Mouse (Mus musculus) heart, embryonic 10.5 days (tissue): ENCODE measurements at regions not wholly inside any gene's neighbourhood (a gene's known extent, or its start where the extent isn't known, plus 50 kb on each side); places are given as distances from the start of the nearest gene placed in this dataset.

Source experiments
- DNase-seq: peaks from one replicate; pipeline ENCODE4 v3.0.0-alpha.2; 2017; ENCODE audit warnings: low spot score
- H3K27ac ChIP-seq: fragments of 300-500 bp; sonication (generic); 2 replicates; pipeline ENCODE4 v1.5.1; 2016; ENCODE audit warnings: mild to moderate bottlenecking
- H3K27me3 ChIP-seq: fragments of 300-500 bp; sonication (generic); 2 replicates; pipeline ENCODE4 v1.6.1; 2016; ENCODE audit warnings: mild to moderate bottlenecking; ENCODE audit not compliant: poor library complexity, insufficient read depth, severe bottlenecking
- H3K36me3 ChIP-seq: fragments of 300-500 bp; sonication (generic); 2 replicates; pipeline ENCODE4 v1.6.1; 2016; ENCODE audit warnings: mild to moderate bottlenecking, moderate library complexity
- H3K4me1 ChIP-seq: fragments of 300-500 bp; sonication (generic); 2 replicates; pipeline ENCODE4 v1.6.1; 2016; ENCODE audit warnings: mild to moderate bottlenecking
- H3K4me3 ChIP-seq: fragments of 300-500 bp; sonication (generic); 2 replicates; pipeline ENCODE4 v1.5.1; 2016; ENCODE audit warnings: mild to moderate bottlenecking, moderate library complexity
- H3K9me3 ChIP-seq: fragments of 300-500 bp; sonication (generic); 2 replicates; pipeline ENCODE4 v1.6.1; 2016; ENCODE audit warnings: mild to moderate bottlenecking, moderate library complexity
- WGBS: fragments of 180-500 bp; shearing (Covaris S2); methylation state at CpG from one replicate; pipeline ENCODE4 v1.1.7; 2016; 5-methylcytosine and 5-hydroxymethylcytosine counted together

DNA sequence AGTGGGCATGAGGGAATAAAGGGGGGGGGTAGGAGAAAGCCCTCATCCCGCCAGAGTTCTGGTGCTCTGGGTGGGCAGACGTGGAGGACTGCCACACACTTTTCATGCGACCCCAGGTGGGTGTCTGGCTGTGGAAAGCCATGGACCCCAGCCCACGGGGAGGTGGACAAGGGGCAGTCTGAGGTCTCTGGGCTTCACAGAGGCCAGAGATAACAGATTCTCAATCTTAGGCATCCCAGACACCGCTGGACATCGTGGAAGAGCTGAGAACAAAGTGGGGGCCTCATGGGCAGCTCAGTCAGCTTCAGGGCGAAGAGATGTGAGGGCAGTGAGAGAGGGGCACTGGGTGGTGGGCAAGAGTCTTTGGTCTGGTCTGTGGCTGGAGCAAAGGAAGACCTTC is 157.9 kb upstream of the Speer2 start:
- WGBS: 79% methylated on average over 7 of the region's 7 CpGs
- no peak for DNase-seq
- Histone ChIP-seq H3K27me3 (no peaks in the 10 kb centered on the region), H3K27ac (no peak overlapping the region), H3K9me3 (no peaks in the 10 kb centered on the region), H3K4me1 (no peaks in the 10 kb centered on the region), H3K4me3 (no peak overlapping the region), H3K36me3 (no peaks in the 10 kb centered on the region)

DNA sequence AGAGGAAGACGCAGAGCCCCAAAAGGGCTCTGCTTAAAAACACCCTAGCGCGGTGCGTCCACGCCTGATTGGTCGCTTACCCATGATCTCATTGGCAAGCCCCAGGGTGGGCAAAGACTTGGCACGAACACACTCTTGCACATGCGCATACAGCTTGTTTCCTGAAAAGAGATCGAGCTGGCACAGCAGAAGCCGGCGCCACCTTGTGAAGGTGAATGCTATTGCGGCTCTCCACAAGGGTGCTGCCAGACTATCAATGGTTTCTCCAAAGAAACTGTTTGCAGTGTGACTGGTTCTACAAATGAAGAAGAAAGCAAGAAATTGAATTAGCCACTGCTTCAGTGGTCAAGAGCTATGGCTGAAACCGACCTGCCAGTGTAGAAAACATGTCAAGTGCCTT is 165.1 kb upstream of the Speer2 start:
- no peaks in the 10 kb centered on the region for H3K27me3 ChIP-seq
- H3K36me3 ChIP-seq: no peaks in the 10 kb centered on the region
- H3K9me3 ChIP-seq: no peaks in the 10 kb centered on the region
- no peak overlapping the region for H3K27ac ChIP-seq
- no peaks in the 10 kb centered on the region for H3K4me1 ChIP-seq
- 77% methylated on average over 13 of the region's 13 CpGs for WGBS
- H3K4me3 ChIP-seq: no peak overlapping the region
- peak; percentile 73 for DNase-seq

DNA sequence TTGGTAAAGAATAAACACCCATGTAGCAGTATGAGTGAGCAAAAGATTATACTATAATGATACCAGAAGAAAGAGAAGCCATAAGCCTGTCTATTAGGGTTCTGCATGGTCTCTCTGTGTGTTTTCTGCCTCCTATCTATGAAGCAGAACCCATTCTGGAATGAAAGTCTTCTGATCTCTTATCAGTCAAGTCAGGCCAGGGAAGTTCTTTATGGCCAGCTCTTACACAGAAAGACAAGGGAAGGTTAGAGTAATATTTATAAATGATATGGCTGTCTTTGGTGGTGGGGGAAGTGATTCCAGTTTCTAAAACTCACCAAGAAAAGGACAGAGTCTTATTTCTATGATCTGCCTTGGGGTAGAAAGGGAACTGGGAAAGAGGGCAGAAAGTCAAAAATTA is 182.0 kb upstream of the Speer2 start:
- Histone ChIP-seq H3K9me3 (no peaks in the 10 kb centered on the region), H3K36me3 (no peaks in the 10 kb centered on the region), H3K4me3 (no peak overlapping the region), H3K27me3 (no peaks in the 10 kb centered on the region), H3K27ac (no peak overlapping the region), H3K4me1 (no peaks in the 10 kb centered on the region)
- no peak for DNase-seq

DNA sequence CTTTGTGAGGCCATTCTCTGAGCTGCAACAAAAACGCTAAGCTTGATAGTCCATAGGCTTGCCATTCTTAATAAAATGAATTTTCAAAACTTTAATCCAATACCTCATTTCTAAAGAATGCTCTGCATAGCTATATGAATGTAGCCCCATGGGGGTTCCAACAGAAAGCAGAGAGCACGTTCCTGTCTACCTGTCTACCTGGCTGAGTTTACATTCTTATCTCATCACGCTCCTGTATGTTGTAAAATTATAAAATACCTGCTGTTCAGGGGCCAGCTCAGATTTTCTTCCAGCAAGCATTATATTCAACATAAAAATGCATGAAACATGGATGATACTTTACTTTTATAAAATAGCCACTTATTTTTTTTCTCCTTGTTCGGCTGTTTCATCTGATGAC is 182.5 kb upstream of the Speer2 start:
- no peak for DNase-seq
- no peaks in the 10 kb centered on the region for H3K36me3 ChIP-seq
- no peaks in the 10 kb centered on the region for H3K27me3 ChIP-seq
- no peak overlapping the region for H3K4me3 ChIP-seq
- no peak overlapping the region for H3K27ac ChIP-seq
- no peaks in the 10 kb centered on the region for H3K9me3 ChIP-seq
- no peaks in the 10 kb centered on the region for H3K4me1 ChIP-seq
- 72% methylated on average over 4 of the region's 4 CpGs for WGBS

DNA sequence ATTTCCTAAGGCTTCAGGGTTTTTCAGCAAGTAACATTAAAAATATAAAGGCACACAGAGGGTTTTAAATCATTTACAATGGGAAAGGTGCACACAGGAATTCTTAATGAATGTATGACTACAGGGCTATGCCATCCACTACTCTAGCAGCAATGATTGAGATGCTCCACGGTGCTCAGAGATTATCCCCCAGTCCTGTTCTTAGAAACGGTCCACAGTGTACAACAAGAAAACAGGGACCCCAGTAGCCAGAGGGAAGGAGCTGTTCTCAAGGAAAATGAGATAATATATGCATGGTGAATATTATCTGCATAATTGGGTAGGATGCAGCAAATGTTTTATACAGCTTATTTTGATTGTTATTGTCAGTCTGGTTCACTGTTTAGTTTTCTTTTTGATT is 186.3 kb upstream of the Speer2 start:
- no peaks in the 10 kb centered on the region for H3K36me3 ChIP-seq
- H3K4me1 ChIP-seq: no peaks in the 10 kb centered on the region
- H3K27ac ChIP-seq: no peak overlapping the region
- H3K4me3 ChIP-seq: no peak overlapping the region
- H3K27me3 ChIP-seq: no peaks in the 10 kb centered on the region
- no peak for DNase-seq
- 75% methylated on average over 2 of the region's 2 CpGs for WGBS
- no peaks in the 10 kb centered on the region for H3K9me3 ChIP-seq

DNA sequence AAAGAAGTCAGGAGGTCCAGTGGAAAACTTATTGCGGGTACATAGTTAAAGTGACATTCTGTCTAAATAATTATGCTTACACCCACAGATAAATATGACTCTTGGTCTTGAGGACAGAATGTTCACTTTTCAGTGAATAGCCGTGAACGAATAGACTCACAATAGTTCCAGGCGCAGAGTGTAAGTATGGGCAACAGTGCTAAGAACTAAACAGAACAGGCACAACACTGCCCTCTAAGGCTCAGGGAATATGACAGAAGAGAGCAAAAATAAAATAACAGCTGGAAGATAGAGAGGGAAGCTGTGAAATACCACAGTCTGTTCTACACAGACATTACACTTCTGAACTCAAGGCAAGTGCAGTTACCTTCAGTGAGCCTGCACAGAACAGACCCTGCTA is 207.9 kb upstream of the Speer2 start:
- no peaks in the 10 kb centered on the region for H3K27me3 ChIP-seq
- no peaks in the 10 kb centered on the region for H3K9me3 ChIP-seq
- WGBS: 90% methylated on average over 4 of the region's 4 CpGs
- H3K4me3 ChIP-seq: no peak overlapping the region
- H3K36me3 ChIP-seq: no peaks in the 10 kb centered on the region
- DNase-seq: no peak
- H3K4me1 ChIP-seq: no peaks in the 10 kb centered on the region
- H3K27ac ChIP-seq: no peak overlapping the region

DNA sequence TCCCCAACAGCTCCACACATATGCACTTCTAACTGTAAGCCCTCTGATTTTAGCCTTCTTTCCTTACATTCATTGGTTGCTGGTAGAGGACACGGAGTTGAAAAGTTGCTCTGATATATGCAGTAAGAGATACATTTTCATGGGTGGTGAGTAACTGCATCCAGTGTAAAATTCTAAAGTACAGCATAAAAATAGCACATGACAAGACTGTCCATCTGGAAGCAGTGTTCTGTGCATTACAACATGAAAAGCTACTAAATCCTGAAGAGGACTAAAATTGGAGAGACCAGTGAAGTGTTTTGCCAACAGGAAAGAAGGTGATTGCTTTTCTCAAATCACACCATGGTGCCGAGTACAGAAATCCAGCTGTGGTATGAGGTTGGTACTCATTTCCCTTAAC is 210.2 kb upstream of the Speer2 start:
- Histone ChIP-seq H3K36me3 (no peaks in the 10 kb centered on the region), H3K4me1 (no peaks in the 10 kb centered on the region), H3K4me3 (no peak overlapping the region), H3K27ac (no peak overlapping the region), H3K27me3 (no peaks in the 10 kb centered on the region), H3K9me3 (no peaks in the 10 kb centered on the region)
- 72% methylated on average over 2 of the region's 2 CpGs for WGBS
- DNase-seq: no peak

DNA sequence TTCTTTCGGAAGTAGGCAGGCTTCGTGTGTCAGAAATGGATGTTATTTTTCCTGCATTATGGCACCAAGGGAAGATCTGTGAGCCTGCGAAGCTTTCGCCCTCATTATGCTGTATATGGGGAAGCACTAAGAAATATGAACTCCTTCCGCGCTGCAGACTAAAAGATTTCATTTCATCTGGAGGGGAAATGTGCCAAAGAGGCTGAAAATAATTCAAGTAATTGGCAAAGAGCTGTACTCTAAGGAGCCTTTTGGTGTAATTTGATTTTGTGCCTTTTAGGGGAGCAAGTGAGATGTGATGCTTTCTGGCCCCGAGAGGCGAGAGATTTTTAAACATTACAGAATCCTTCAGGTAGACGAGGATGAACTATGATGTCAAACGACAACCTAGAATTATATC is 216.0 kb upstream of the Speer2 start:
- no peaks in the 10 kb centered on the region for H3K27me3 ChIP-seq
- H3K9me3 ChIP-seq: no peaks in the 10 kb centered on the region
- 81% methylated on average over 10 of the region's 10 CpGs for WGBS
- DNase-seq: no peak
- H3K36me3 ChIP-seq: no peaks in the 10 kb centered on the region
- H3K4me1 ChIP-seq: no peaks in the 10 kb centered on the region
- no peak overlapping the region for H3K27ac ChIP-seq
- no peak overlapping the region for H3K4me3 ChIP-seq

DNA sequence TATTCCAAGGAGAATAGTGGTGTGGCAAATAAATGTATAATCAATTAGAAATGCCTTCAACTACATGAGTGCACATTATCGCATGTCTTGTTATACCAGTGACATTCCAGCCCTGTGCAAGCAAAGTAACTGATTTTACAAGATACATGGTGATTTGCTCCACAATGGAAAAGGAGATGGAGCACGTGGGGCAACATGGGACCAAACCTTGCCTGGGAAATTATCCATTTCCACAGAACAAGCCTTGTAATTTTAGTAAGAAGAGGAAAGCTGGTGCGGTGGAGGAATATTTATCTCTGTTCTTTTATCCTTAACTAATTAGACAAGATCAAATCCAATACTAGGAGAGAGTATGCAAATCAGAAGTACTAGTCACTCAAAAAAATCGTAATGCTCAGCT is 222.5 kb upstream of the Gbe1 start:
- Histone ChIP-seq H3K9me3 (no peaks in the 10 kb centered on the region), H3K4me3 (no peak overlapping the region), H3K36me3 (no peaks in the 10 kb centered on the region), H3K27me3 (no peaks in the 10 kb centered on the region), H3K4me1 (no peaks in the 10 kb centered on the region), H3K27ac (no peak overlapping the region)
- no peak for DNase-seq
- 85% methylated on average over 4 of the region's 4 CpGs for WGBS

DNA sequence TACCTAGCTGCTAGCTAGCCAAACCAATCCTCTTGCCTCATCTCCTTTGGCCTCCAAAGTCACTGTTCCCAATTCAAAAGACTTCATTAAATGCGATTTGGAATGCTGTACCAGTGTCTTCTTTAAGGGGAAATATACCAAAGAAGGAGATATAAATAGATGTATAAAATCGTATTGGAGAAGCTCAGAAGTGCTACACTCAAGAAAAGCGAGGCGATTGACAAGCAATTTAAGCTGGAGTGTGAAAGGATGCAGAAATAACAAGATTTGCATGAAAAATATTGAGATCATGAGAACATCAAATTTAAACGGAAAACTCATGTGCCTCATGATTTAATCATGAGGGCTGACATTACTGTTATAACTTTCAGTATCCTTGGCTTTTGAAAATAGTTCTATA is 221.8 kb upstream of the Gbe1 start:
- H3K27me3 ChIP-seq: no peaks in the 10 kb centered on the region
- 81% methylated on average over 5 of the region's 5 CpGs for WGBS
- H3K27ac ChIP-seq: no peak overlapping the region
- H3K4me1 ChIP-seq: no peaks in the 10 kb centered on the region
- DNase-seq: no peak
- no peak overlapping the region for H3K4me3 ChIP-seq
- no peaks in the 10 kb centered on the region for H3K36me3 ChIP-seq
- H3K9me3 ChIP-seq: no peaks in the 10 kb centered on the region

DNA sequence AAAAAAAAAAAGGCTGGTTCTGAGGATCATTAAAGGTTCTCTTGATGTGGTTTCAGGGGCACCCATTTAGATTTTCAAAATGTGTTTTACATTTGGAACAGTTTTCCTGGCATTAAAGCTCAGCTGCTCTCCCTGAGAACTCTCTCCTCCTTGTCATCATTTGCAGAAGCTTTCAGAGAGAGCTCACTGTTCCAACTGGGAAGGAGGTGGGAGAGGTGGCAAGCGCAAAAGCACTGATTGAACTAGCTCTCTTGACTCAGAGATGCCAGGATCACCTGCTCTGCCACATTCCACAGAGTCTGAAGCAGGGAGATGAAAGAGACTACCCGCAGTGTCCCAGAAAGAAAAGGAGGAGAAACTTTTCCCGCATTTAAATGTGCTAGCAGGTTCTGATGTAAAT is 220.5 kb upstream of the Gbe1 start:
- Histone ChIP-seq H3K27me3 (no peaks in the 10 kb centered on the region), H3K4me3 (no peak overlapping the region), H3K27ac (no peak overlapping the region), H3K4me1 (no peaks in the 10 kb centered on the region), H3K36me3 (no peaks in the 10 kb centered on the region), H3K9me3 (no peaks in the 10 kb centered on the region)
- WGBS: 21% methylated on average over 3 of the region's 3 CpGs
- no peak for DNase-seq

DNA sequence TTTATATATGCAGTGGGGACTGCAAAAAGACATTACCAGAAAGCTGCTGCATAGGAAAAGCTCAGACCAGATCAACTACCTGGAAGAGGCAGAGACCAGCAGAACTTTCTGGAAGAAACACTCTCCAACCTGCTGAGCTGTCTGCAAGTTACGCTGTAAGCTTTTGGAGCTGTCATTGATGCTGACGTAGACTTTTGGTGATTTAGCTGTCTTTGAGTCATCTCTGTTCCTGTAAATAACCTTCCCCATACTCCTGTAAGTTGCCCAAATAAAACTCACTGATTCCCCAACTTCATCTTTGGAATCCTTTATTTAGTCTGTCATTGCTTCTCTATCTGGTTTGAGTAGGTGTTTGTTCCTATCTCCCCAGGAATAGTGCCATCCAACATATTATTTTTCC is 218.5 kb upstream of the Gbe1 start:
- no peaks in the 10 kb centered on the region for H3K4me1 ChIP-seq
- H3K27me3 ChIP-seq: no peaks in the 10 kb centered on the region
- H3K4me3 ChIP-seq: no peak overlapping the region
- WGBS: 84% methylated on average over 2 of the region's 2 CpGs
- no peak for DNase-seq
- H3K9me3 ChIP-seq: no peaks in the 10 kb centered on the region
- H3K27ac ChIP-seq: no peak overlapping the region
- H3K36me3 ChIP-seq: no peaks in the 10 kb centered on the region

DNA sequence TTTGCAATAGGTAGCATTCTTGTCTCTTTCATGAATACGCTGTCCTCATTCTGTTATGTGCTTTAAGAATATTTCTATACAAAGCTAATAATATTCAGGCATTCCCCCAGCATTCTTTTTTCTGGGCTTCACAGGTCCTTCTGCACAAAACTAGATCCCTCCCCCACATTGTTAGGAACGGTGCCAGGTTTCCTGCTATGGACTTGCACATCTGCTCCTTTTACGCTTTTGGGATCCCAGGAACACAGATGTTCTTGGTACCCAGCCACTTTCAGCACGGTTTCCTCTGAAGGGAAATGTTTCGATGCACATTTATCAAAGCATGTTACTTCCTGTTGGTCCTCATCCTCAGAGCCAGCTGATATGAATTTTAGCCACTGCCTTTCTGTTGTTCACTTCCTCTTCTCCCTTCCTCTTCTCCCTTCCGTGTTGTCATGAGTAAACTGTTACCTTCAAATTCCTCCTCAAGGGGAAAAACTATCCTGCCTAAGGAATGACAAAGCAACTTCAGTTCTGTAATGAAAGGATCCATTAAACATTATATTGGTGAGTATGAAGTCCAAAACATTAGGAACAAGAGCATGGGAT is 209.9 kb upstream of the Gbe1 start:
- 54% methylated on average over 6 of the region's 6 CpGs for WGBS

DNA sequence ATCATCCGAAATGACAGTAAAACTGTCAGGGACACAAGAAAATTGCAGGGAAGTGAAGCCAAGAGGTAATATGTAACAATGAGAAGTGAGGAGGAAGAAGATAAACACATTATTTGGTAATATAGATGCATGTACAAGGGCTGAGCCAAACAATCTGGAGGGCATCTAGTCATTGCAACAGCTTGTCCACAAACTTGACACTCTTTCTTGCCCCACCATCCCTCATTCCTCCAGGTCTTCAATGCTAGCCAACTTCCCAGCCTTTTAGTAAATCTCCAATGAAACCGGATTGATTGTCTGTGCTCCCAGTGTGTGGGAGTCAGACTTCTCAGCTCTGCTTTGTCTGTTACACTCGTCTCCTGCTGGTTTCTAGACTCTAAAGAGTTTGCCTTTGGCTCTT is 172.3 kb upstream of the Gbe1 start:
- WGBS: 69% methylated on average over 3 of the region's 3 CpGs
- no peaks in the 10 kb centered on the region for H3K4me1 ChIP-seq
- no peak for DNase-seq
- no peak overlapping the region for H3K4me3 ChIP-seq
- no peaks in the 10 kb centered on the region for H3K9me3 ChIP-seq
- H3K36me3 ChIP-seq: no peaks in the 10 kb centered on the region
- H3K27ac ChIP-seq: no peak overlapping the region
- H3K27me3 ChIP-seq: no peaks in the 10 kb centered on the region

More for the DNA sequence above, 209.9 kb upstream of the Gbe1 start:
- no peaks in the 10 kb centered on the region for H3K4me1 ChIP-seq
- DNase-seq: no peak
- H3K27ac ChIP-seq: no peak overlapping the region
- no peaks in the 10 kb centered on the region for H3K9me3 ChIP-seq
- no peak overlapping the region for H3K4me3 ChIP-seq
- no peaks in the 10 kb centered on the region for H3K27me3 ChIP-seq
- no peaks in the 10 kb centered on the region for H3K36me3 ChIP-seq
